Mouse (Mus musculus) ES-E14 (cell line): ENCODE results near the gene Tmem156. TPM values are rescaled to one million over a fixed set of nuclear protein-coding genes. Genes with fewer than 3 reads are reported as not detected.

Experiments used
- DNase-seq: peaks from one replicate; pipeline ENCODE4 v3.0.0-alpha.2; 2013; ENCODE audit warnings: low read depth, low spot score
- H3K27ac ChIP-seq: 2 replicates; pipeline ENCODE4 v1.5.1; 2012; ENCODE audit warnings: low read depth, mild to moderate bottlenecking, low read length, moderate library complexity, mixed read lengths; ENCODE audit not compliant: poor library complexity, insufficient read depth, severe bottlenecking
- H3K36me3 ChIP-seq: 2 replicates; pipeline ENCODE4 v1.6.1; 2012; ENCODE audit warnings: mild to moderate bottlenecking, low read length, moderate library complexity, mixed read lengths; ENCODE audit not compliant: control insufficient read depth, poor library complexity, insufficient read depth, severe bottlenecking
- H3K4me1 ChIP-seq, 2 experiments: fragments of 150-350 bp in 1 of 2; sonication (generic) in 1 of 2; 2 replicates each; pipeline ENCODE4 v1.6.1; 2012; ENCODE audit warnings: low read length in 2 of 2, mild to moderate bottlenecking in 1 of 2, mixed read lengths in 1 of 2; ENCODE audit not compliant: control insufficient read depth in 2 of 2, insufficient read depth in 2 of 2, poor library complexity in 1 of 2
- H3K4me3 ChIP-seq, 2 experiments: fragments of 150-350 bp in 1 of 2; sonication (generic) in 1 of 2; 2 replicates each; pipeline ENCODE4 v1.5.1; 2012; ENCODE audit warnings: low read length in 2 of 2, low read depth in 1 of 2, mild to moderate bottlenecking in 1 of 2, mixed read lengths in 1 of 2; ENCODE audit not compliant: insufficient read depth in 1 of 2, poor library complexity in 1 of 2, severe bottlenecking in 1 of 2
- H3K9ac ChIP-seq: 2 replicates; pipeline ENCODE4 v1.6.1; 2012; ENCODE audit warnings: low read depth, mild to moderate bottlenecking, low read length, mixed read lengths; ENCODE audit not compliant: poor library complexity, insufficient read depth, severe bottlenecking
- H3K9me3 ChIP-seq: fragments of 150-350 bp; sonication (generic); 2 replicates; pipeline ENCODE4 v1.6.1; 2012; ENCODE audit warnings: low read depth, mild to moderate bottlenecking, low read length; ENCODE audit not compliant: control insufficient read depth, insufficient read depth
- CHD2 ChIP-seq: IDR thresholded peaks from 2 replicates; pipeline ENCODE4 v1.6.1; 2014; ENCODE audit warnings: mild to moderate bottlenecking, low read depth, low read length, inconsistent platforms
- HCFC1 ChIP-seq: IDR thresholded peaks from 2 replicates; pipeline ENCODE4 v1.6.1; 2012; ENCODE audit warnings: low read length, inconsistent platforms, borderline replicate concordance; ENCODE audit not compliant: insufficient read depth
- MAFK ChIP-seq: IDR thresholded peaks from 2 replicates; pipeline ENCODE4 v1.6.1; 2014; ENCODE audit warnings: mild to moderate bottlenecking, low read depth, low read length, inconsistent platforms; ENCODE audit not compliant: insufficient read depth
- ZC3H11A ChIP-seq: IDR thresholded peaks from 2 replicates; pipeline ENCODE4 v1.6.1; 2012; ENCODE audit warnings: low read depth, mild to moderate bottlenecking, inconsistent platforms, low read length, borderline replicate concordance
- ZNF384 ChIP-seq: IDR thresholded peaks from 2 replicates; pipeline ENCODE4 v1.6.1; 2012; ENCODE audit warnings: low read depth, low read length, inconsistent platforms
- in situ Hi-C, 2 experiments: fragments of 600-800 bp; cut with MboI; formaldehyde crosslinking; loops; one replicate each; pipeline ENCODE4 v1.15.1; 2025; ENCODE audit warnings: low sequenced_read_pairs in 2 of 2, inconsistent platforms in 1 of 2; ENCODE audit not compliant: unreplicated experiment in 2 of 2
- total RNA-seq: library from RNA; depleted of rRNA; stranded (reverse); fragments of 300-350 nt; gene quantifications from 2 replicates; pipeline ENCODE4 v1.2.3, GENCODE M21; 2012

The Tmem156 gene
- total RNA-seq, 1 experiment, result 0.40 TPM

DNA sequence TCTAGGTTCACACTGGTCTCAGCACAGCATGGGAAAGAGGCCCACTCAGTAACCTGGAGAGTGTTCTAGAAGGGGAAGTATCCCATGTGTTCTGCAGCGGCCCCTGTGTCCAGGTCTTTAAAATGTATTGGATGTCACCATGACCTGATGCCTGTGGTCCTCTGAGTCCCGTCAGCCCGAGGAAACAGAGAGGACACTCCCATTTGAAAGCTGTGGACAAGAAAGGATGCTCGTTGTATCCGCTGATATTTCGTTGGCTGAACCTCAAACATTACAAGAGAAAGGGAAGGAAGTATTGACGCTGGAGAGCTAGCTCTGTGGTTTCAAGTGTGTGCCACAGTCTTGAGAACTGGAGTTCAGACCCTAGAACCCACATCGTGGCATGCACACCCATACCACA, 72.8 kb downstream of the Tmem156 start:
- Histone ChIP-seq H3K9me3 (no peaks in the 10 kb centered on the region), H3K27ac (no peak overlapping the region), H3K4me1 (peaks cover 0 to 7% of the 10 kb centered on the region in 2 experiments; a peak in 2 of 4 replicates), H3K36me3 (no peaks in the 10 kb centered on the region), H3K4me3 (no peak overlapping the region), H3K9ac (no peak overlapping the region)
- TF ChIP-seq ZC3H11A (no peak), ZNF384 (no peak), CHD2 (no peak), HCFC1 (no peak), MAFK (no peak)
- no peak for DNase-seq
- in situ Hi-C loops, result no loop called here

DNA sequence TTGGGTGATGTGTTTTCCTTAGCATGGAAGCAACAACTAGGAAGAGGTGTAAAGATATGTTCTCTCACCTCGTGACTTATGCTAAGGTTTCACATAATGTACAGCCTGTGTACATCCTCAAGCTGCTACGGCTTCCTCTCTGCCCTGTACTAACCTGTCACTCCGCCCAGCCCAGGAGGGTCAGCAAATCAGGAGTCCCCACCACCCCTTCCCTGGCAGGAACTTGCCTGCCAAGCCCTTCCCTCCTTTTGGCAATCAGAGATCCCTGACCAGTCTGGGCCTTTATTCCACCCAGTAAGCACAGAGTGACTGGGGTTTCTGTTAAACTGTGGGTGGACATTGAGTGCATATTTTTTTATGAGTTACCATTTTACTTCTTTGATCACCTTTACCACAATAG, 76.4 kb downstream of the Tmem156 start:
- peaks cover 0 to 11% of the 10 kb centered on the region in 2 experiments; a peak in 2 of 4 replicates for H3K4me1 ChIP-seq
- no peak for TF ChIP-seq HCFC1
- TF ChIP-seq CHD2, result no peak
- no peak for TF ChIP-seq ZNF384
- TF ChIP-seq ZC3H11A, result no peak
- no peak for TF ChIP-seq MAFK
- no peak for DNase-seq
- in situ Hi-C loops, result no loop called here
- H3K9ac ChIP-seq, result no peak overlapping the region
- H3K36me3 ChIP-seq, result no peaks in the 10 kb centered on the region
- H3K4me3 ChIP-seq, result no peak overlapping the region
- no peak overlapping the region for H3K27ac ChIP-seq
- no peaks in the 10 kb centered on the region for H3K9me3 ChIP-seq

DNA sequence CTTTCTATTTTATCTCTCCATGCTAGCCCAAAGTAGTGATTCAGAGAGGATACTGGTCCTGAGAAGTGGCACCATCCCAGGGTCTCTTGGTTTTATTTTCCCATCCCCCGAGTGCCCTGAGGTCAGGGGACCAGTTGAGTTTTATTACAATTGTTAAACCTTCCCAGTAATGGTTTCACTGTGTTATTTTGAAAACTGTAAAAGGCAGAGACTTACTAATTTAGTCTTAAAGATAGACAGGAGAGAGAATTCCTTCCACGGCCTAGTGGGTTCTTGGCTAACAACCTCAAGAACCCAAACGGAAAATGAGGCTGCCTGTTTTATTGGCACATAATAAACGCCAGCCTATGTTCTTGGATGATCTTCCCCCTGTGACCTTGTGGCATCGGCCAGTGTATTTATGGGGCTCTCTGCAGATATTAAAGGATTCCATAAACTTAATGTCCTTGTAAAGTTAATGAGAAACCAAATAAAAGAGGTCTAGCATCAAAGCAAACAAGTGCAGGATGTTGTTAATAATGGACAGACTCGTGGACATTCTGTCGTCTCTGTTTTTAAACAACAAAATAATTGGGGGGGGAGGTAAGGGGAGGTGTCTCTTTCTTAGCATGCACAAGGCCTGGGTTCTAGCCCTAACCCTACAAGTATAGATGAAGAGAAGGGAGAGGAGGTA, 79.9 kb downstream of the Tmem156 start:
- no peak for DNase-seq
- no peak overlapping the region for H3K4me3 ChIP-seq
- in situ Hi-C loops, result no loop called here
- TF ChIP-seq ZC3H11A (no peak), MAFK (no peak), HCFC1 (no peak), CHD2 (no peak), ZNF384 (no peak)
- H3K9me3 ChIP-seq, result no peaks in the 10 kb centered on the region
- no peak overlapping the region for H3K27ac ChIP-seq
- H3K36me3 ChIP-seq, result no peaks in the 10 kb centered on the region
- H3K4me1 ChIP-seq, result peaks cover 0 to 11% of the 10 kb centered on the region in 2 experiments; a peak in 2 of 4 replicates
- no peak overlapping the region for H3K9ac ChIP-seq

DNA sequence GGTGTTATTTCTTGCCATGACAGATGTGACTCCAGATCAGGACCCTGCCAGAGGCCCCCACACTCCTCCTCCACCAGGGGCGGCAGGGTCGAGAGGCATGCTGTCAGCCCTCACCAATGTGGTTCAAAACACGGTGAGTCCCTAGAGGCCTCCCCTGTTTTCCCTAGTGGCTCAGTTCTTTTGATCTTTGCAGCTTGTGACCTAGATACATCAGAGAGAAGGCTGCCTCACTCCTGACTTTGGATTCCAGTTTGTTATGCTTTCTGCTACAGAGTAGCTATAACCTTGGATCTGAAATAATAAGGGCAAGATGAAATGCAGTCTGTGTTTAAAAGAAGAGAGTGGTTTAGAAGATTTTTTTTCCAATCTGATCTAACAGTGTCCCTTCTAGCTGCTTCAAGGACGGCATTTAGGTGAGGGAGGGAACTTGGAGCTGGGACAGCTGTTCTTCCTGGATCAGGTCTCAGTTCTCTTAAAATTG, 85.9 kb downstream of the Tmem156 start:
- TF ChIP-seq ZC3H11A (no peak), MAFK (no peak), ZNF384 (no peak), HCFC1 (no peak), CHD2 (no peak)
- in situ Hi-C loops, result no loop called here
- DNase-seq, result no peak
- Histone ChIP-seq H3K36me3 (no peaks in the 10 kb centered on the region), H3K4me3 (no peak overlapping the region), H3K27ac (no peak overlapping the region), H3K4me1 (no peaks in the 10 kb centered on the region), H3K9ac (no peak overlapping the region), H3K9me3 (no peaks in the 10 kb centered on the region)
